Mouse (Mus musculus) lung, postnatal 10 days (tissue): ENCODE results near the gene Rab24.
A peak's percentile ranks its signal among the peaks of the same experiment; 100 is the strongest.

ENCODE experiments used
- DNase-seq: peaks from one replicate; pipeline ENCODE4 v3.0.0; 2021

Gene Rab24

DNA sequence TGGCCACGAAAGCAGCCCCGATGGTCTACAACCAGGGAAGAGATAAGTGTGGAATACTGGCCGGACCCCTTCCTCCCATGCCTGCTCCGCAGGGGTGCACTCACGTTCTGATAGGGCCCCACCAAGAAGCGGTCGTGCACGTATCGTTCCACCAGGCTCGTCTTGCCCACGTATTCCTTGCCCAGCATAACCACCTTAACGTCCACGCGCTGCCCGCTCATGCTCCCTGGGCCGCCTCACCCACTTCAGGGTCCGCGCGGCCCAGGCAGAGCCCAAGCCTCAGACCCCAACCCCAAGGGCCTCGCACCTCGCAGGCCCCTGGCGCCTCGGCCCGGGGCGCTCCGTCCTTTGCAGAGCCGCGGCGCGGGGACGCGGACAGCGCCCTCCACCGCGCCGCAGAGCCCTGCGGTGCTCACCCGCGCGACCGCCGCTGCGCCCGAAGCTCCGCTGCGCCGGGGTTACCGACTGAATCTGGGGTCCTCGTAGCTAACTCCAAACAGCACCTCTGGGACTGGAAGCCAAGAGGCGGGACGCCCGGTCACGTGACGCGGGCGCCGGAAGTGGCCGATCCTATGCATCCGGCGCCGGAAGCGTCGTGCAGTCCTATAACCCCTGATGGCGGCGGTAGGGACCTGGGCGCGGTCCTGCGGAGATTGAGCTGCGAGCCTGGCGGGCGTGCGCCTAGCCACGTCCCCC is at the start of gene Rab24:
Rab24 (minus strand) TSS at position 513 of the 696 bp plus-strand sequence.
- DNase-seq = peak; percentile 92

DNA sequence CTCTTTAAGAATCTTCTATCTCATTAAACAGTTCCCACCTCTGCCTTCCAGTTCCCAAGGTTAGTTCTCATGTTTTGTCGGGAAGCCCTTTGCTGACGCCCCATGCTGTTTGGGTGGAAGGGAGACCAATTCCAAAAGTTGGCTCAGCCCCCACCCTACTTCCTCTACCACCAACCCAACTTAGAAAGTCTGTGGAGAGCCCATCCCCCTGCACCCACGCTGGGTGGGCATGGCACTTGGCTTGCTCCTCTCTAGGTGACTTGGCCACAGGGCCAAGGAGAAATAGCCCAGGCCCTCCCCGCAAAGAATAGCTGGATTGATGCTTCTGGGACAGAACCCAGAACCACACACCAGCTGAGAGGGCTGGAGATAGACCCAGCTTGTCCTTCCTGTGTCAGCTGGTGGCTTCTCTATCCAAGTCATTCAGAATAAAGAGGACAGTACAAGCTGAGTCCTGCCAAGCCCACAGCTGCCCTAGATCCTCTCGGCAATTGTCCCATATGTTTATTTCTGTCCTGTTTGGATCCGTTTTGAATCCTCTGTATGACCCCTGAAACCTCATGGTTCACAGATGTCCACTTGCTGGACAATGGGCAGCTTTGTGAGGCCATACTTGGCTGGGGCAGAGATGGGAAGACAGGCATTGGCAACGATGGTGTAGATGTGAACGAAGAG is 49.4 kb upstream of the Rab24 start:
- no peak for DNase-seq

DNA sequence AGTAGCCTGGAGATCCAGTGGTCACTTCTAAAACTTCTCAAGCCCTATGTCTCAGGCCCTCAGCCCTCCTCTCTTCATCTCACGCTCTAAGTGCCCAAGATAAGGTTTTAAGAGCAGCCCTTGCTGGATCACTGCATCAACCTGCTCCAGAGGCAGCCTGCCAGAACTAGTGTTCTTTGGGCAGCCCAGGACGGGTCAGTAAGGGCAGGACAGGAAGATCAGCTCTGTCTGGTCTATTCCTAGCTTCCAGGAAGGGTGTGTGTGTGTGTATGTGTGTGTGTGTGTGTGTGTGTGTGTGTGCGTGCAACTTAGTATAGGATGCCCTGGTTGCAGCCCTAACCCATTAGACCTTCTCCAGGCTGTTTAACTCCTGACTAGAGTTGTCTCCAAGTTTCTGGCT is 48.5 kb upstream of the Rab24 start:
- DNase-seq = peak; percentile 41

DNA sequence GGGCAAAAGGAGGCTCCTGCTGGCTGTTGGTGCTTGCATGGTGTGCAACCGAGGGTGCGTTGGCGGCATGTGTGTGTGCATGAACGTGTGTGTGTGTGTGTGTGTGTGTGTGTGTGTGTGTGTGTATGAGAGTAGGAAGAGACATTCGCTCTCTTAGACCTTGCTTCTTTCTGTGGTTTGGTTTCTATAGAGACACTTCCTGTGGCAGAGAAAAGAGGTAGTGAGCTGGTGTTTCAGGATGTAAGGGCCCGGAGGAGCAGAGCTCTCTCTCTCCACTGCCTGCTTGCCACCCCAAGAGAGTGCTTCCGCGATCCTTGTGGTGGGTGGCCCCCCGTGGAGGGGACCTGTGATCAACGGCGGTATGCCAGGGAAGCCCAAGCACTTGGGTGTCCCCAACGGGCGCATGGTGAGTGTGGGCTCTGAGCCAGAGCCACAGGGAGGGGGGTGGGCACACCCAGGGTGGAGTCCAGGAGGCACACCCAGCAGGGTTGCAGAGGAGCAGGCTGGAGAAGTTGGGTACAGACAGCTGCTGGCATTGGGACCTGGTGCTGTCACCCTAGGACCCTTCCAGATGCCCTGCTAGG is 47.9 kb upstream of the Rab24 start, which contains the start of gene Rgs14:
Rgs14 (plus strand) TSS at position 202 of the 584 bp plus-strand sequence.
- DNase-seq = peak; percentile 38

DNA sequence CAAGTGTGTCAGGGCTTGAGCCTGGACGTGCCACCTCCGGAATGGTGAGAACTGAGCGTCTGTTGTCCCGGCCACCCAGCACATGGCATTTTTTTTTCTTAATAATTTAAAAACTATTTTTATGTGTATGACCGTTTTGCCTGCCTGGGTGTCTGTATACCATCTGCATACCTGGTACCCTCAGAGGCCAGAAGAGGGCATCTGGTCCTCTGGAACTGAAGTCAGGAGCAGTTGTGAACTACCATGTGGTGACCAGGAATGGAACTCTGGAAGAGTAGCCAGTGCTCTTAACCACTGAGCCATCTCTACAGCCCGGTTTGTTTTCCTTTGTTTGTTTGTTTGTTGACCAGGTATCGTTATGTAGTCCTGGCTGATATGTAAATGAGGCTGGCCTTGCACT is 46.7 kb upstream of the Rab24 start:
- no peak for DNase-seq

DNA sequence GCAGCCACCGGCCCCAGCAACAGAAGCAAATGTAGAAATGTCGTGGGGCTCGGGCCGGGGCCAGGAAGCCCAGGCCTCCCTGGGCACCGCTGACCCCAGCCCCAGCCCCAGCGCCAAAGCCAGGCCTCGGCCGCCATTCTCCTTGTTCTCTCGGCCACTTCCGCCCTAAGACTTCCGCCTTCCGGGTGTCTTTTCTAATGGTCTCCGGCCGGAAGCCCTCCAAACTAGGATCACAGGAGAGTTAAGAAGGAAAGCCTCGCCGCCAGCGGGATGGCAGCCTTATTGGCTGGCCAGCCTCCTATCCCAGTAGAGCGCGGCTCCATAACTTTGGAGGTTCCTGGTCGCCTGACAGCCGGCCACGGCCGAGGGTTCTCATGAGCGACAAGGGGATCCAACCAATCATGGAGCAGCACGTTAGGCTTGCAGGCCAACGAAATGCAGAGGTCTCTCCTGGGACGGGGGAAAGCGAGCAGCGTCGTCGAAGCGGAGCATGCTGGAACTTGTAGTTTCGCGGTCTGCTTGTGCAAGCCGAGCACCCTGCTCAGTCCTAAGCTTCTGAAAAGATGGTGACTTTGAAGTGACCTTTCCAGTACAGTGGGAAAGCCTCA is 40.8 kb upstream of the Rab24 start, which contains the start of gene Lman2:
Lman2 (minus strand) TSS at position 331 of the 608 bp plus-strand sequence.
- peak; percentile 98 for DNase-seq

DNA sequence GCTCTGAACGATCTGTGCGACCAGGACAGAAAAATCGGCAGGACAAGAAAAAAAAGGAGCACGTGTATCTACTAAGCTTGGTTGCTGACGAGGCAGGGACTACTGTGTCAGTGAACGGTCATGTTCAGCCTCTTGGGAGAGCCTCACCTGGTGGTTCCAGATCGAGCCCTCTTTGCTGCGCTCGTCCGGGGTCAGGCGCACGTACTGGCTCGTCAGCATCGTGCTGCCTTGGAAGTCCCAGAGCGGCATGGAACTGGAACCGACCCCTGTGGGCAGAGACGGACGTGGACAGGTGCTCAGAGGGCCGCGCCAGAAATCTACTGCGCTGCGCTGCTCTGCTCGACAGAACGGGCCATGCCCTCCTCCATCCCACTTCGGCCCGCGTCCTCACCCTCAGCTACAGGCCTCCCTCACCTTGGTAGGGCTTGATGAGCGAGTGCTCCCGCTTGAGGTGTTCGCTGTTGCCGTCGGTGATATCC is 40.3 kb upstream of the Rab24 start:
- no peak for DNase-seq

DNA sequence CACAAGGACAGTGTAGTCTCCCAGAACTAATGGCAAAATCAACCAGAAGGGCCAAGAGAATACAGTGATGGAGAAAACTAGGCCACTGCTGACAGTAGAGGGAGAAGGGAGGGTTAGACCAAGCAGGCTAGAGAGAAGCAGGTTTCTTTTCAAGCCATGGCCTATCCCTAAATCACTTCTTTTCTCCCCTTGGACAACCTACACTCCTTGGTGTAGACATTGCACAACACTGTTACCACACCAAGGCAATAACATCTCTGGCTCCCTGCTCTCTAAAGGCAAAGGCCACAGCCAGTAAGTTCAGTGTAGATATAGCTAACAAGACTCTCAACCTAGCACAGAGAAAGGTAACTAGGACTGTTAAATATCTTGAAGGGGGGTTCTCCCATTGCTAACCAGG is 39.4 kb upstream of the Rab24 start:
- no peak for DNase-seq

DNA sequence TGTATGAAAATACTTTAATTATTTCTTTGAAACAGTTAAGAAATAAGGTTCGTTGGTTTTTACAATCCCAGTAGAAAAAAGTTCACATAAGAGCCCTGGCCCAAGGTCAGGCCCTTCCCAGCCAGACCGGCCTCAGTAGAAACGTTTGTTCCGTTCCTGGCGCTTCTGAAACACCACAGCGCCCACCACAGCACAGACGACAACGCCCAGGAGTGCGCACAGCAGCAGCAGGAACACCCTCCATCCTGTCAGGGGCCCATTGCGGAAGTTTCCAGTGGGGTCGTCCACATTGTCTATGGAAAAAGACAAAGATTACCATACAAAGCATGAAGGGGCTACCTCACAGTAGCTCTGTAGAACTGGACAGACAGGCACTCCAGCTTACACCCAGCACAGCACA is 25.0 kb upstream of the Rab24 start:
- no peak for DNase-seq

DNA sequence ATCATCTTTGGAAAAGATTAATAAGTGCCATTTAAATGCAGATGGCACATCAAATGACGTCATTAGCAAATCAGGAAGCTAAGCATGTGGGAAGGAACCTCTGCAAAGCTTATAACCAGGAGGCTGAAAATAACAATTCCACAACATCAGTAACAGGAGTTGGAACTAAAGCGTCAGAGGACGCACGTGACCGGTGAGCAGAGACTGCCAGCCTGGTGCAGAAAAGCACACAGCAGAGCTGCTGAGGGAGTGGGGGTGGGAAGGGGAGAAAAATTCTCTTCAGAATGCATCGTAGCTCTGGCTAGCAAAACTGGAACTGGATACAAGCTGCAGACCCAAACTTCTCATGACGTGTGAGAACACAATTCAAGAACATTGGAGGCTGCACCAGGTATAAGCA is 22.5 kb upstream of the Rab24 start:
- no peak for DNase-seq

DNA sequence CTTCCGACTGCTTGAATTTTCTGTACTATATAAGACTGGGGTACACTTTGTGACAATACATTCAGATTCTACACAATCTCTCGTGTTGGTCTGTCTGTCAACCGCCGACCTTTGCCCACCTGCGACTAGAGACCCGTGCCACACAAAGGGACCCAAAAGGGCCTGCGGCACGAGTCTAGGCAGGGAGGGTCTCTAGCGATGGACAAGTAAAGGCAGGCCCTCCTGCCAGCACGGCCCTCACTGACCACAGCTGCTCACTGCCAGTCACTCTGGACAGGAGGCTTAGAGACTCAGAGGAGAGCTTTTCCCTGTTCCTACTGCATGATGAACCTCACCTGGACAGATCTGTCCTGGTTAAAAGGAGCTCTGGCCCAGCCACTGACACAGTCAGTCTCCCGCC is 20.7 kb upstream of the Rab24 start:
- no peak for DNase-seq

DNA sequence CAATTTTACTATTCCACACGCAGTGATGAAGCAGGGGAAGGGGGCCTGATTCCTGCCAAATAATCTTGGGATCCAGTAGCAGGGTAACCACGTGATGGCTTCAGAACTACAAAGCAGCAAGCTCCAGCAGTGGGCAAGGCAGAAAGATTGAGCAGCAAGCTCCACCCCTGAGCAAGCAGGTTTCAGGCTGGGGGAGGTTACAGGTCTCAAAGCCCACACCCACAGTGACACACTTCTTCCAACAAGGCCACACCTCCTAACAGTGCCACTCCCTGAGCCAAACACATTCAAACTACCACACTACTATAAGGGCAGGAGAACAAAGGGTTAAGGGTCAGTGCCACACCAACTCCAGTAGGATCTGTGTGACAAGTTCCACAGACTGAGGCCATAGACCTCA is 17.5 kb upstream of the Rab24 start:
- no peak for DNase-seq

DNA sequence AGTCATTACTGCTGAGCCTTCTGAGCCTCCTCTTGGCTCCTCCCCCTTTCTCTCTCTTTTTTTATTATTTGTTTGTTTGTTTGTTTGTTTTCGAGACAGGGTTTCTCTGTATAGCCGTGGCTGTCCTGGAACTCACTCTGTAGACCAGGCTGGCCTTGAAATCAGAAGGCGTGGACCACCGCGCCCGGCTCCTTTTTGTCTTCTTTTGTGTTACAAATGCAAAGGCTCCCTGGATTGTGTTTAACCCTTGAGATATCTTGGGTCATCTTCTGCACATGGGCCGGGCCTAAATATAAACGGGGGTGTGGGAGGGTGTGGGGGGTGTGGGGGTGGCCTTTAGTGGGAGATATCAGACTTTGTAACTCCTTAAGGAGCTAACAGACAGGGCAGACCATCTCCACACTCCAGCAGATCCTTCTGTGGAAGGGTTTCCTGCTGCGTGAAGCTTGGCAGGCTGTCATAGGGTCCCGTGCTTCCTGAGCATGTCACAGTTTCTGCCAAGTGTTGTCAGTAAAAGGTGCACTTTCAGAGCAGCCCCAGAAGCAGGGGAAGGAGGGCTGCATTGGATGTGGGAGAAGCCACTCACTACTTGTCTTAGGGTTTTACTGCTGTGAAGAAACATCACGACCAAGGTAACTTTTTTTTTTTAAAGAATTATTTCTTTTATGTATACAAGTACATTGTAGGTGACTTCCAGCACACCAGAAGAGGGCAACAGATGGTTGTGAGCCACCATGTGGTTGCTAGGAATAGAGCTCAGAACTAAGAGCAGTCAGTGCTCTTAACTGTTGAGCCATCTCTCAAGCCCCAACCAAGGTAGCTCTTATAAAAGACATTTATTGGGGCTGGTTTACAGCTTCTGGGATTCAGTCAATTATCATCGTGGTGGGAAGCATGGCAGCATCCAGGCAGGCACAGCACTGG is 16.6 kb upstream of the Rab24 start:
- DNase-seq = no peak

DNA sequence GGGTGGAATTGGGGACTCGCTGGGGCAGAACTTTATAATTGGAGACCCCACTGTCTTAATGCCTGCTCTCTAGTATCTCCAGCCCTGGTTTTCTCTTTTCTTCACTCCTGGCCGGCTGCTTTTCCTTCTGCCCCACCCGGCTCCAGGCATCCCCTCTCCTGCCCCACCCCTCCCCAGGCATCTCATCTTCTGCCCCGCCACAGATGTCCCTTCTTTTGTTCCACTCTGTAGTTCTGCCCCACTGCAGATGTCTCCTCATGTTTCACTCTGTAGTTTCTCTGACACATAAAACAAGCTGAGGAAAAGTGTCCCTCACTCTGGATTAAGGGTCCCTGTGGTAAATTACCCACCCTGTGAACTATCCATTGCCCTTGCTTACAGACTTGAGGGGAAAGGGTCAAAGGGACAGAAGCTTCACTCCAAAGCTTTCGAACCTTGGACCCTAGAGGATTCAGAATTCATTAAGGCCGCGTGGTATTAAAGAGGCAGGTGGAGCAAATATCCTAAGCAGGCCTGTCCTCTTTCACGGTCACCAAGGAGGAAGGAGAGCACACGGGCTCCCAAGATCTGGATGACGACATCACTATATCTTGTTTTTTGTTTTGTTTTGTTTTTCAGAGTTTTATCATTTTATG is 15.7 kb upstream of the Rab24 start:
- DNase-seq = no peak

DNA sequence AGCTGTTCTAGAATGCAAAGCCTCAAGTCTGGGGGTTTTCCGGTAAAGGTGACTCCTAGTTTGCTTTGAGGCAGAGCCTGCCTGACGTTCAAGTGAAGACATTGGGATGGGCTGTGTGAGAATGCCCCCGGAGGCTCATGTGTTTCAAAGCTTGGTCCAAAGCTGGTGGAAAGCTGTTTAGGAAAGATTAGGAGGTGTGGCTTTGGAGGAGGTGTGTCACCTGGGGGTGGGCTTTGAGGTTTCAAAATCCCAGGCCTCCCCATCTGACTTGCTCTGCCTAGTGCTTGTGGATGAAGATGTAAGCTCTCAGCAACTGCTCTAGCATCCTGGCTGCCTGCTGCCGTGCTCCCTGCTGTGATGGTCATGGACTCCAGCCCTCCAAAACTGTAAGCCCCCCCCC is 14.0 kb upstream of the Rab24 start:
- DNase-seq = no peak

DNA sequence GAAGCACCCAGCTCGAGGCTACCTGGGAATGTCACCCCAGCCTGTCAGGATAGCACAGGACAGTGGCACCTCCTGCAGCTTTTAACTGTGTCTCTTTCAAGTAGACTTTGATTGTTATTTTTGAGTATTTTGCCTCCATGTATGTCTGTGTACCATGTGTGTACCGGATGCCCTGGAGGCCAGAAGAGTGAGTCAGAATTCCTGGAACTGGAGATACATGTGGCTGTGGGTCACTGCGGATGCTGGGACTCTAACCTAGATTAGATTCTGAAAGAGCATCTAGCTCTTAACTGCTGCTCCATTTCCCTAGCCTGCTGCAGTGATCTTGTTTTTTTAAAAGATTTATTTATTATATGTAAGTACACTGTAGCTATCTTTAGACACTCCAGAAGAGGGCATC is 10.6 kb upstream of the Rab24 start:
- DNase-seq = no peak

DNA sequence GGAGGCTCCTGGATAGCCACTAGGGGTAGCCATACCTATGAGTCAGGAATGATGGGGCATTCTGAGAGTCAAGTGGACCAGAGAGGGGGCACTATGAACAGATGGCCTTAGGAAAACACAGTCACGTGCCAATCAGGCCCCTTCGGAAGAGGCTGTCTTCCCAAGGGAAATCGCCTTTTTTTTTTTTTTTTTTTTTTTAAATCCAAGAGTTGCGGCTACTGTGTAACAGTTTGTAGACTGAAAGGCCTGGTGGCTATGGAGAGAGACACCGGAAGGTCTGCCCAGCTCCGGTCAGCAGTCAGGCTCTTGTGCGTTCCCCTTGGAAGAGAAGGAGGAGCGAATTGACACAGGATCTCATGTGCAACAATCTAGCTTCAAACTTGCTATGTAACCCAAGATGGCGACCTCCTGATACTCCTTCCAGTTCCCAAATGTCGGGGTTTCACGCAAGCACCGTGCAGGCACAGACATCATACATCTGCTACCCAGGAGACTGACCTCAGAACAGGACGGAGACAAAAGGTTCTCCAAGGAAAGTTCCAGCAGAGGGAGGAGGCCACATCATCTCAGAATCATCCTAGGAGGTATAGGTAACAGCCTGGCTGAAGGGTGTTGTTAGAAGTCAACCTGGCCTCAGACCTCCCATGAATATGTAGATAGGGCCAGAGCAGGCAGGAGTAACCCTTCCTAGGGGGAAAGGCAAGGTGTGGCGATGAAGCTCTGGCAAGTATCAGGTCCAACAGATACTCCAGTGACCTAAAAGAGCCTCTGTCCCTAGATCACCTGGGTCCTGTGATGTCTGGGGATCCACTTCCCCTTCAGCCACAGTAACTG is 9.0 kb upstream of the Rab24 start:
- no peak for DNase-seq

DNA sequence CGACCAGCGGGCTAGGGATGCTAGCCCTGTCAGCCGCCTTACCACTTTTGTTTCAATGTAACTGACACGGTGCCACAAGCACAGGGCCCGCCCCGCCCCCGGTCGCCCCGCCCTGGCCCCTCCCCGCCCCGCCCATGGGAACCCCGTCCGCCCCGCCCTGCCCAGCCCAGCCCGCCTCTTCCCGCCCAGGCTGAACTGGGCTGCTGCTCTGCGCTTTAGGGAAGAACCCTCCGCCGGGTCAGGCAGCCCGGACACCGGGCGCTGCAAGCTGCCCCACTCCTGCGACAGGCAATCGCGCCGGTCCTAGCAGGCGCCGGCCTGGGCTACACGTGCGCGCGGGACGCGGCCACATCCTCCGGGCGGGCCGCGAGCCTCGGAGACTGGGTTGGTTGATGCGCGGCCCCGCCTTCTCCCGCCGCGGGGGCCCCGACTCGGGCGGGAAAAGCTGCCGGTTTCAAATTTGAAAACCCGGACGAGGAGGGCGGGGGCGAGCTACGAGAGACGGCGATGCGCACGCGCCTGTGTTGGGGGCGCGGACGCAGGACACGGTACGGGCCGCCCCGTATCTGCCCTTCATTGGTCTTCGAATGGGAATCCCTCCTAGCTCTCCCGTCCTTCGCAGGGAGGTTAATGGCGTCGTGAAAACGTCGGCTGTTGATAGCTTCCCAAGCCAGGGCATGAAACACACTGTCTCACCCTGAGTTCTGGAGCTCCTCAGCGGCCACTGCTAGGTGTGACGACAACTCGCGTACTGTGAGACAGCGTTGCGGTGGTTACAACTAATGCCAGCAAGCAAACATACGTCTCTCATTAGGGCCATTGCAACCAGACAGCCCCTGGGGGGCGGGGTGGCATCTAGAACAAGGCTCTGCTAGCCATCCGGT is 8.2 kb upstream of the Rab24 start, which contains the start of gene Mxd3:
Mxd3 (minus strand) TSS at position 141 of the 884 bp plus-strand sequence.
- DNase-seq = peak; percentile 87

DNA sequence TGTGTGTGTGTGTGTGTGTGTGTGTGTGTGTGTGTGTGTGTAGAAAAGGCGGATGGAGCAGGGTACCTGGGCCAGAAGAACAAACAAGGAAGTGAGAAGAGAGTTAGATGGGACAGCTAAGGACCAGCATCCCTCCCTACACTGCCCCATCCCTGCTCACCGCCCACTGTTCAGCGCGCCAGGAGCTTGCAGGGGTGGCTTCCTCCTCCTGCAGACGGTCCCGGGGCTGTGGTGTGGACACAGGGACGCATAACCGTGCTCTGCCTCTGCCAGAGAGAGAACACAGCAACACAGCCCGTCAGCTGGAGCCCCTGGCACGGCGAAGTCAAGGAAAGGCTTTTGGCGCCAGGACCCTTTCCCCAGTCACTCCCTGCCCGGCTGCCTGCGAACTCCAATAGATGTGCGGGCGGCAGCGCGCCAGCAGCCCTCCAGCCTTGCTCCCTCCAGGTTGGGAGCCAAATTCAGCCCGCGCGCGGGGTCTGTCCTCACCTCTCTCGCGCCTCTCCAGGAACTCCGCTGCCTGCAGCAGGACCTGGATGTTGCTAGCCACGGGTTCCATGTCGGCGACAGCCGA is 7.5 kb upstream of the Rab24 start:
- DNase-seq = peak; percentile 40
